Mouse (Mus musculus) hindbrain, embryonic 14.5 days (tissue): ENCODE data around the gene Pard3b. TPM values are rescaled to one million over a fixed set of nuclear protein-coding genes. Genes with fewer than 3 reads are reported as not detected.

ENCODE experiments used
- ATAC-seq: fragments of 200-750 bp; cut with Nextera tagmentation; 2 replicates; pipeline ENCODE4 v1.8.0; 2017; ENCODE audit warnings: moderate number of reproducible peaks, mild to moderate bottlenecking, moderate TSS enrichment, moderate library complexity; ENCODE audit not compliant: low FRiP score
- DNase-seq: peaks from one replicate; pipeline ENCODE4 v3.0.0-alpha.2; 2015; ENCODE audit warnings: low spot score
- H3K27ac ChIP-seq: fragments of 300-500 bp; sonication (generic); 2 replicates; pipeline ENCODE4 v1.5.1; 2014; ENCODE audit warnings: mild to moderate bottlenecking, moderate library complexity
- H3K27me3 ChIP-seq: fragments of 300-500 bp; sonication (generic); 2 replicates; pipeline ENCODE4 v1.6.1; 2014; ENCODE audit warnings: mild to moderate bottlenecking, low read length, mixed read lengths; ENCODE audit not compliant: control insufficient read depth, insufficient read depth
- H3K36me3 ChIP-seq: fragments of 300-500 bp; sonication (generic); replicated peaks from 2 replicates; pipeline ENCODE4 v1.6.1; 2014; ENCODE audit not compliant: control insufficient read depth, insufficient read depth
- H3K4me1 ChIP-seq: fragments of 300-500 bp; sonication (generic); replicated peaks from 2 replicates; pipeline ENCODE4 v1.6.1; 2014; ENCODE audit warnings: antibody characterized with exemption, low read length, mixed read lengths; ENCODE audit not compliant: control insufficient read depth, insufficient read depth
- H3K4me2 ChIP-seq: fragments of 300-500 bp; sonication (generic); replicated peaks from 2 replicates; pipeline ENCODE4 v1.6.1; 2014; ENCODE audit warnings: mild to moderate bottlenecking, moderate library complexity
- H3K4me3 ChIP-seq: fragments of 300-500 bp; sonication (generic); replicated peaks from 2 replicates; pipeline ENCODE4 v1.5.1; 2014; ENCODE audit warnings: mild to moderate bottlenecking, low read length
- H3K9ac ChIP-seq: fragments of 300-500 bp; sonication (generic); 2 replicates; pipeline ENCODE4 v1.6.1; 2014
- H3K9me3 ChIP-seq: fragments of 300-500 bp; sonication (generic); 2 replicates; pipeline ENCODE4 v1.6.1; 2016; ENCODE audit warnings: low read length; ENCODE audit not compliant: control insufficient read depth
- WGBS: fragments of 180-500 bp; shearing (Covaris S2); extraction: QIAGEN DNeasy Blood & Tissue Kit; methylation state at CpG from one replicate; pipeline ENCODE4 v1.1.7; 2014; 5-methylcytosine and 5-hydroxymethylcytosine counted together
- polyA plus RNA-seq: library from polyadenylated mRNA; unstranded; fragments of >200 nt; fragmentation: Nextera tagmentation; extraction: Ambion mirVana; gene quantifications from 2 replicates; pipeline ENCODE4 v1.2.1, GENCODE M21; 2014

Pard3b gene
- polyA plus RNA-seq, 1 experiment from 2014 or later: 12.3 TPM

- H3K9me3 ChIP-seq: no peaks in the 10 kb centered on the region
- H3K36me3 ChIP-seq: no peaks in the 10 kb centered on the region
- H3K4me1 ChIP-seq: no peaks in the 10 kb centered on the region
- no peak overlapping the region for H3K9ac ChIP-seq
- no peaks in the 10 kb centered on the region for H3K27me3 ChIP-seq
- DNase-seq (no peak), ATAC-seq (no peak)
- WGBS: 90% methylated on average over 5 of the region's 5 CpGs
- H3K4me2 ChIP-seq: no peak overlapping the region
- no peak overlapping the region for H3K27ac ChIP-seq
- no peak overlapping the region for H3K4me3 ChIP-seq
Observed at GRCm38 (mm10) chr1:62619456-62619855, 980.8 kb downstream of the Pard3b start.

DNA sequence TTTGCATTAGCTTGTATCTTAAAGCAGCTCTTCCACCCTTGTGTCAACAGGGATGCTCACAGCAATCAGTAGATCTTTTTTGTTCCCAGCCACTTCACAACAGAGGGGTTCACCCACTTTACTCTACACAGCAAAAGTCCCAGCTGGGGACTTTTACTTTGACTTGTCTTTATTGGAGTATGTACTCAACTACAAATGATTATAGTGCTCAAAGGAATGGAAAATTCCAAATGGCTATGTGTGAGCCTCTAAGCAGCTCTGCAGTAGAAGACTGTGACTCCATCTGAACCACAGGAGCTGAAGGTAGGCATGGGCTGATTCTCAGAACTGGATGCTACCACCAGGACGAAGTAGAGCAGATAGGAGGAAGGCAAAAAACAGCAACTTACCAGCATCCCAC is 983.8 kb downstream of the Pard3b start:
- DNase-seq (no peak), ATAC-seq (no peak)
- H3K27me3 ChIP-seq: no peaks in the 10 kb centered on the region
- no peak overlapping the region for H3K4me3 ChIP-seq
- H3K9me3 ChIP-seq: no peaks in the 10 kb centered on the region
- H3K36me3 ChIP-seq: no peaks in the 10 kb centered on the region
- 81% methylated on average over 1 of the region's 1 CpGs for WGBS
- H3K4me2 ChIP-seq: no peak overlapping the region
- H3K9ac ChIP-seq: no peak overlapping the region
- H3K27ac ChIP-seq: no peak overlapping the region
- H3K4me1 ChIP-seq: no peaks in the 10 kb centered on the region

GRCm38 (mm10) chr1:62624166-62624565 is 985.5 kb downstream of the Pard3b start:
- Histone ChIP-seq H3K9ac (no peak overlapping the region), H3K27ac (no peak overlapping the region), H3K27me3 (no peaks in the 10 kb centered on the region), H3K4me3 (no peak overlapping the region), H3K4me1 (no peaks in the 10 kb centered on the region), H3K36me3 (no peaks in the 10 kb centered on the region), H3K4me2 (no peak overlapping the region), H3K9me3 (no peaks in the 10 kb centered on the region)
- 86% methylated on average over 2 of the region's 2 CpGs for WGBS
- DNase-seq: no peak
- ATAC-seq: no peak

- Histone ChIP-seq H3K4me2 (no peak overlapping the region), H3K27ac (no peak overlapping the region), H3K4me3 (no peak overlapping the region), H3K4me1 (no peaks in the 10 kb centered on the region), H3K9ac (no peak overlapping the region), H3K9me3 (no peaks in the 10 kb centered on the region), H3K27me3 (no peaks in the 10 kb centered on the region), H3K36me3 (no peaks in the 10 kb centered on the region)
- DNase-seq (no peak), ATAC-seq (no peak)
- 94% methylated on average over 6 of the region's 6 CpGs for WGBS
Observed at GRCm38 (mm10) chr1:62624836-62625235, 986.2 kb downstream of the Pard3b start.

DNA sequence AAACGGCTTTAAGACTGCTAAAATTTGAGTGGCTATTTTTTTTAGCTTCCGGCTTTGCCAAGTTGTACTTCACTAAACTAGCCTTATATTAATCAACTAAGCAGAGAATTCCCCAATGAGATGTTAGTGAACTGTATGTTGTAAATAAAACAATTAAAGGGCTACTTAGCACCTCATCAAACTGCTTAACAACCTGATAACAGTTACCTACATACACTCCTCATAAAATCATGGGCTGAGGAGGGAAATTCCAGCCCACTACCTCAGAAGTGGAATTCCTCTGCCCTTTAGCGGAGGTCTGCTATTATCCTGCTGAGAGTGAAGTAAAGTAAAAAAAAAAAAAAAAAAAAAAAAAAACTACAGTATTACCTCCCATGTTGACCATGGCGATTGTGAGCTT is 986.7 kb downstream of the Pard3b start:
- DNase-seq (no peak), ATAC-seq (no peak)
- H3K9me3 ChIP-seq: no peaks in the 10 kb centered on the region
- H3K36me3 ChIP-seq: no peaks in the 10 kb centered on the region
- H3K4me2 ChIP-seq: no peak overlapping the region
- H3K4me1 ChIP-seq: no peaks in the 10 kb centered on the region
- H3K27ac ChIP-seq: no peak overlapping the region
- H3K9ac ChIP-seq: no peak overlapping the region
- 87% methylated on average over 4 of the region's 4 CpGs for WGBS
- H3K27me3 ChIP-seq: no peaks in the 10 kb centered on the region
- H3K4me3 ChIP-seq: no peak overlapping the region

DNA sequence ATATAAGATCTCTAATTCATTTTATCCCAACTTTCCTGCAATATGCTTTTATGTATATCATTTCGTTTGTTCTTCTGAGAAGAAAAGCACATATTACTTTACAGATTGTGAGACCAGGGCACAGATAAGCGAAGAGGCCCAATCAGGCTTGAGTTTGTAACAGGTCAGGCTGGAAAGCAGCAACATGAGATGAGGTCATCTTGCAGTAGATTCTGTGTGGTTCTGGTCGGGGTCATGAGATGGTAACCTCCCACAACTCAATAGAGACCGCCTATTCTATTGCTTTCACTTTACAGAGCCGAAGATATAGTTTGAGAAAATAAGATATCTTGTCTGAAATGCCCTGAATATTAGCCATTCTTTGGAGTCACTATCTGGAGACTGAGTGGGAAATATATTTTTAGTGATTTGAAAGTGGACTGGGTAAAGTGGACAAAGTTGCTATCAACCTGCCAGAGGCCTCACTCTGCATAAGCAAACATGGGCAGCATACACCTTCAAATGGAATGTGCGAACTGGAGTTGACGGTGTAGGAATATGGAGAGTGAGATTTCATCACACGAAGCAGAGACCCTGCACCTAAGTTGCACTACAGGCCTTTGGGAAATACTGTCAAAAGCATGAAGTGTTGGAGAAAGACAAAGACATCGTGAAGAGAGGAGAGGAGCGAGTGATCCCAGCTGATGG is 987.3 kb downstream of the Pard3b start:
- no peak for ATAC-seq

GRCm38 (mm10) chr1:62629952-62630351 is 991.3 kb downstream of the Pard3b start:
- Histone ChIP-seq H3K4me1 (no peaks in the 10 kb centered on the region), H3K9me3 (0 out of 2 replicates have a peak, but pooled peaks cover 5% of the 10 kb centered on the region), H3K27me3 (no peaks in the 10 kb centered on the region), H3K36me3 (no peaks in the 10 kb centered on the region), H3K9ac (no peak overlapping the region), H3K4me2 (no peak overlapping the region), H3K4me3 (no peak overlapping the region), H3K27ac (no peak overlapping the region)
- DNase-seq (no peak), ATAC-seq (no peak)
- WGBS: 93% methylated on average over 1 of the region's 1 CpGs

More for the DNA sequence above, 987.3 kb downstream of the Pard3b start:
- H3K36me3 ChIP-seq: no peaks in the 10 kb centered on the region
- H3K4me1 ChIP-seq: no peaks in the 10 kb centered on the region
- no peak overlapping the region for H3K4me3 ChIP-seq
- H3K9ac ChIP-seq: no peak overlapping the region
- H3K4me2 ChIP-seq: no peak overlapping the region
- no peak for DNase-seq
- 94% methylated on average over 10 of the region's 10 CpGs for whole genome bisulfite sequencing
- no peaks in the 10 kb centered on the region for H3K9me3 ChIP-seq
- no peak overlapping the region for H3K27ac ChIP-seq
- no peaks in the 10 kb centered on the region for H3K27me3 ChIP-seq

GRCm38 (mm10) chr1:62631511-62632305 is 993.1 kb downstream of the Pard3b start:
- no peaks in the 10 kb centered on the region for H3K27me3 ChIP-seq
- WGBS: 61% methylated on average over 10 of the region's 10 CpGs
- DNase-seq (no peak), ATAC-seq (no peak)
- 0 out of 2 replicates have a peak, but pooled peaks cover 5% of the 10 kb centered on the region for H3K9me3 ChIP-seq
- 0 out of 2 replicates have a peak, but pooled peaks cover 9% of the 10 kb centered on the region for H3K4me1 ChIP-seq
- no peaks in the 10 kb centered on the region for H3K36me3 ChIP-seq
- no peak overlapping the region for H3K4me3 ChIP-seq
- H3K9ac ChIP-seq: no peak overlapping the region
- no peak overlapping the region for H3K4me2 ChIP-seq
- no peak overlapping the region for H3K27ac ChIP-seq

GRCm38 (mm10) chr1:62632886-62633285 is 994.3 kb downstream of the Pard3b start:
- Histone ChIP-seq H3K36me3 (no peaks in the 10 kb centered on the region), H3K4me1 (0 out of 2 replicates have a peak, but pooled peaks cover 9% of the 10 kb centered on the region), H3K27ac (no peak overlapping the region), H3K9ac (no peak overlapping the region), H3K27me3 (no peaks in the 10 kb centered on the region), H3K4me2 (no peak overlapping the region), H3K4me3 (no peak overlapping the region), H3K9me3 (0 out of 2 replicates have a peak, but pooled peaks cover 5% of the 10 kb centered on the region)
- ATAC-seq (no peak), DNase-seq (no peak)
- WGBS: 96% methylated on average over 2 of the region's 2 CpGs
